Comparison of ENCODE assay signal across 13 mouse cellular contexts in the genomic region with DNA sequence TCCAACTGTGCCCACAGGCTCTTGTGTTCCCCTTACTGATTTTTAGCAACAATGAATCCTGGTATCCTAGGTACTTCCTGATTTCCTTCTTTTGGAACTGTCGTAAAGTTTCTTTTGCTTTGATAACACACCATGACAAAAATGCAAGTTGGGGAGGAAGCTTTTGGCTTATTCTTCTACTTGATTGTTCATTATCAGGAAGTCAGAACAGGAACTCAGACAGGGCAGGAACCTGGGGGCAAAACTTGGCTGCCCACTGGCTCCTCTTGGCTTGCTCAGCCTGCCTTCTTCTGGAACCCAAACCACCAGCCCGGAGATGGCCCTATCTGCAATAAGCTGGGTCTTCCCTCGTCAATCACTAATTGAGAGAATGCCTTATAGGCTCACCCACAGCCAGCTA.
"Had no signal": no experiment of that assay in that cellular context is flagged by ENCODE, and none has a peak within 500 bp of the region (broad histone marks: within the 10 kb centered on the region; RNA-seq: fewer than 3 reads in every experiment).

No protein-coding gene starts in this region.

- DNase-seq: kidney, adult 18-20 months; kidney, adult 9 months; kidney, postnatal 25 days; liver, embryonic 13.5 days; lung, adult 2 months; thymus, adult 2 months; thymus, postnatal 14 days had no signal

- H3K27ac ChIP-seq: kidney, postnatal 0 days; layer of hippocampus, adult 2 months; liver, embryonic 13.5 days; midbrain, embryonic 10.5 days; midbrain, embryonic 13.5 days; stomach, postnatal 0 days had no signal

- H3K9me3 ChIP-seq: liver, embryonic 13.5 days; midbrain, embryonic 10.5 days; midbrain, embryonic 13.5 days had no signal

- H3K36me3 ChIP-seq: liver, embryonic 13.5 days; midbrain, embryonic 10.5 days; midbrain, embryonic 13.5 days had no signal

- H3K9ac ChIP-seq: liver, embryonic 13.5 days; midbrain, embryonic 13.5 days had no signal

- ATAC-seq: intestine, embryonic 16.5 days; midbrain, embryonic 13.5 days had no signal

- H3K4me1 ChIP-seq: midbrain, embryonic 10.5 days had no signal

- H3K27me3 ChIP-seq: liver, embryonic 13.5 days; midbrain, embryonic 13.5 days had no signal

- H3K4me3 ChIP-seq: layer of hippocampus, adult 2 months; liver, embryonic 13.5 days; midbrain, embryonic 10.5 days; midbrain, embryonic 13.5 days had no signal

- H3K4me2 ChIP-seq: liver, embryonic 13.5 days; midbrain, embryonic 13.5 days had no signal
